Mouse (Mus musculus) CD4-positive helper T cell, adult 2 months (primary cell): ENCODE measurements around the gene Klhl7.
"Not testable (repeated sequence)": the region's sequence is repeated elsewhere in the genome, so short reads cannot be mapped to it uniquely, and the experiment has no call there.

Source experiments
- DNase-seq: peaks from one replicate; pipeline ENCODE4 v3.0.0-alpha.2; 2012; ENCODE audit warnings: low read depth, missing footprints, low spot score

Klhl7 gene

GRCm38 (mm10) chr5:24095393-24095792, 5.0 kb upstream of the Klhl7 start:
- DNase-seq: no peak

DNA sequence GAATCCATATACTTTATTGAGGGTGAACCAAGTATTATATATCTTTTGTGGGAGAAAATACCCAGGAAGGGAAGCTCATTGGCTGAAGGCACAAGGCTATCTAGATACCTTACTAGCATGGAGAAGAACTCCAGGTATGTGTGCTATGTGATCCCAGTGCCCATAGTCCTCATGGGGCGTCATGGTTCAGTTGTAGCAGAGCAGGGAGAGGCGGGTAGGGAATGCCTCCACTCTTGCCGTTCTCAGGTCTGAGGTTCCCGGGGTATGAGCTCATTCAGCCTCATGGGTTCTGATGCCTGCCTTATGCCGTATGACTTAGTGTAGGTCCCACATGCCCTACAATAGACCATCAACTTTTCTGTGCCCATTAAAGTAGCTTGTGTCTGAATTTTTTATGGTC, 4.5 kb upstream of the Klhl7 start:
- DNase-seq: no peak

DNA sequence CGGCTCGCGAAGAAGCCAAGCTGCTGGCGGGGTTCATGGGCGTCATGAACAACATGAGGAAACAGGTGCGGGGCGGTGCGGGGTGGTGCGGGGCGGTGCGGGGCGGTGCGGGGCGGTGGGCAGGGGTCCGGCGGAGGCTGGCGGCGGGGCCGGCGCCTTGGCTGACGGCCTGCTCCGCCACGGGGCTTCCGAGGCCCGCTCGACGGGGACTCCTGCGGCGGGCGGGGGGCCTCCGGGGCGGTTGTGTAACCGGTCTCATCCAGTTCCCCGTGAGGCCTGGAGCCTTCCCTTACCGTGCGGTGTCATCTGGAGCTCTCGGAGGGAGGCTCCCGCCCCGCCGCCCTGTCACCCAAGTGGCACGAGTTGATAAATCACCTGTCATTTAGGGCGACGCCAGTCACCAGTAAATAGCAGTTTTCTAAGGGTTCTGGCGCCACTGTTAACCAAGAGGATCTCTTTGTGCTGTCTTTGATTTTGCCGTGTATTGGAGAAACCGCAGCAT, 456 bp downstream of the Klhl7 start:
- DNase-seq: peak; percentile 64

GRCm38 (mm10) chr5:24101446-24102140, 1.2 kb downstream of the Klhl7 start:
- DNase-seq: peak; percentile 19

DNA sequence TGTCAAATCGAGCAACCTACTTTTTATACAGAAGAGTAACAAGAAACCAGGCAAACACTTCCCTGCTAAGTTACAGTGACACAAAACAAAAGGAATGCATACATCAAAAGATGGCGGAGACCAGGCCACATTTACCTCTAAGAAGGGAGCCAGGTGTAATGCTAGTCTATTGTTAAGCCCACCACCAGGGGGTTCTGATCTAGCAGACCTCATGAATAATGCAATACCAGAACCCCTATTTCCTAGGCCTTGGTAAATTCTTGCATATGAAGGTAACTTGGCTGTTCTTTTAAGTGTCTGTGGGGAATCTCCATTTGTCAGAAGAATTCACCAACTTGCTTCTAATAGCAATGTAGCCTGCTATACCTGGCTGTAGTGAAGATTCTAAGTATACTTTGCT, 2.8 kb downstream of the Klhl7 start:
- not testable (repeated sequence) for DNase-seq

GRCm38 (mm10) chr5:24103841-24104240, 3.4 kb downstream of the Klhl7 start:
- DNase-seq: no peak

GRCm38 (mm10) chr5:24107071-24107739, 6.8 kb downstream of the Klhl7 start:
- DNase-seq: no peak

GRCm38 (mm10) chr5:24107740-24108098, 7.3 kb downstream of the Klhl7 start:
- DNase-seq: no peak

DNA sequence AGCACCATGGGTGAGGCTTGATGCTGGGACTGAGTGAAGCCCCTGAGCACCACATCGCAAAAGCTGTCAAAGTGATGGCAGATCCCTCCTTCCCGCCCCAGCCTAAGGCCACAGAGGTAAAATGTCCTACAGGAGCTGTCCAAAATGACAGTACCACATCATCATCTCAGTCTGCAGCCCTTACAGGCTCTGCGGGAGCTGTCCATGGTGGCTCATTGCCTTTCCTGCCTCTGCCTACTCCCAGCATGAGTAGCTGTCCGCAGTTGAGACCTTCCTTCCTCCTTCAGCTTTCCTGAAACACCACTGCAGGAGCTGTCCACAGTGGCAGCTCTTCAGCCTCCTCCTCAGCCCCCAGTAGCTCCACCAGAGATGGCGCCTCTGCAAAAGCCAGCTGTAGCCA, 9.7 kb downstream of the Klhl7 start:
- no peak for DNase-seq

GRCm38 (mm10) chr5:24112116-24112903, 11.9 kb downstream of the Klhl7 start:
- DNase-seq: no peak

DNA sequence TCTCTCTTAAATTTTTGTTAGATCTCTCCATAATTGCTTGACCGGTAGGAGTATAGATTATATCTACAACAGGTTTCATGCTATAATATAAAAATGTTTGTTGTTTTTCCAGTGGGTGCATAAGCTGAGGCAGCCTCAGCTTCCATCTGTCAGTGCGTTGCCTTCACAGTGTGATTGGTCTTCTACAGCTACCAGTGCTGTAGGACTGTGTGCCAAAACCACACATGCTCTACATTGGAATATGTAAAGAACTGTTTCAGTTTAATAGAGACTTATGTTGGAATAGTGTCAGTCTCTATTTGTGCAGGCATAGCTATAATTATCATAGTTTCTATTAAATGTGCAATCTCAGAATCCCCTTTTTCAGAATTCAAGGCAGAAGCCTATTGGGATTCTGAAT, 21.8 kb downstream of the Klhl7 start:
- no peak for DNase-seq

DNA sequence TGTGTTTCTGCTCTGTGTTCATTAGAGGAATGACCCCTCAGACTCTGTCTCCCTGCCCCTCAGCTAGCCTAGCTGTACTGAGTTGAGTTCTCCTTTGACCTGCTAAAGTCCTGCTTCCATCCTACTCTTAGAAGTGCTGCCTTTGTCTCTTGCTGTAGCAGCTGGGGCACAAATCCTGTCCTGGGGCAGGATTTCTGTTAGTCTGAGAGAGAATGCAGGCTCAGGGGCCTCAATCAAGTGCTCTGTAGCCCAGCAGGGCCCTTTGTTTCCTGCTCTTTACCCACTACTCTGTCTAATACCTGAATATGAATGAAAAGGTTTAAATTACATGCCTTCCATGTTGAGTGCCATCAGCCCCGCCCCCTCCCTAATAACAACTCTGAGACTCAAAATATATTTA, 23.8 kb downstream of the Klhl7 start:
- DNase-seq: no peak

- DNase-seq: no peak
Observed at GRCm38 (mm10) chr5:24124579-24125276, 24.3 kb downstream of the Klhl7 start.

GRCm38 (mm10) chr5:24125910-24126636, 25.7 kb downstream of the Klhl7 start:
- no peak for DNase-seq

DNA sequence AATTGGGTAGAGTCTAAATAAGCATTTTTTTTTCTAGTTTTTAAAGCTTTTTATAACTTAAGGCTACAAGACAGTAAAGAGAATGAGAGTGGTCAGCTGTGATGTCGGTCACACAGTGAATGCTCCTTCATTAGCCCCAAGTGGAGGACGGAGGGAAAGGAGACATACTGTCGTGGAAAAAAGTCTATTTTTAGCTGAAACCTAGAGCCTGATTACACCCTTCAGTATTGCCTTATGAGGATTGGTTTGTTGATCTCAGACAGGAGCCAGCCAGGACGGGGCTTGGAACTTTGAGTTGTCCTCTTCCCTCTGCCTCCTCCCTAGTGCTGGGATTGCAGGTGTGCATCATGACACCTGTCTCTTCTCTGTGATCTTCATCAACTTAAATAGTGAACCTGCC, 26.6 kb downstream of the Klhl7 start:
- DNase-seq: no peak

DNA sequence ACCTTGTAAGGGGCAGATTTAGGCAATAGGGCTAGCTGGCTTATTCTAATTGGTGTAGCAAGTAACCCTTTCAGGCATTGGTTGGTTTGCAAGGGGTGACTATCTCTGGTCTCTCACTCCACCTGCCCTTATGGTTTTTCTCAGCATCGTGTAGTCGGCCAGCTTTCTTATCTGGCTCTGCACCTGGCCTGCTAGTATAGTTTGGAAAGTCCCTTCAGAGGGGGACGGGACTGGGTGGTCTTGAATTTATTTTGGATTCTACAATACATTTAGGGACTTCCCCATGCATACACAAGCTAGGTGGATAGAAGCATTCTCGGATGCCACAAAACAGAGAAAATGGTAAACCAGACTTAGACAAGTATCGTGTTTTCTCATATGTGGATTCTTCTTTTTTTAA, 46.6 kb downstream of the Klhl7 start:
- DNase-seq: no peak

DNA sequence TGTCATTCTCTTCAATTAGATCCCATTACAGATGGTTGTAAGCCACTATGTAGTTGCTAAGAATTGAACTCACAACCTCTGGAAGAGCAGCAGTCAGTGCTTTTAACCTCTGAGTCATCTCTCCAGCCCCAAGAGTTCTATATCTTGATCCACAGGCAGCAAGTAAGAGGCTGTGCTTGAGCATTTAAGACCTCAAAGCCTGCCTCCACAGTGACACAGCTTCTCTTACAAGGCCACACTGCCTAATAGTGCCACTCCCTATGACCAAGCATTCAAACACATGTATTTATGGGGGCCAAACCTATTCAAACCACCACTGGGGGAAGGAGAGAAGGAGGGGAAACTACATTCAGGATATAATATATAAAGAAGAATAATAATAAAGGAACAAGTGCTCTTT, 51.8 kb downstream of the Klhl7 start:
- no peak for DNase-seq

- DNase-seq: no peak
Observed at GRCm38 (mm10) chr5:24156774-24157173, 56.4 kb downstream of the Klhl7 start.

GRCm38 (mm10) chr5:24164789-24165445, 64.5 kb downstream of the Klhl7 start, which contains the start of gene Nupl2:
TSS of gene Nupl2 (plus strand) at chr5:24164963.
- peak; percentile 92 for DNase-seq

DNA sequence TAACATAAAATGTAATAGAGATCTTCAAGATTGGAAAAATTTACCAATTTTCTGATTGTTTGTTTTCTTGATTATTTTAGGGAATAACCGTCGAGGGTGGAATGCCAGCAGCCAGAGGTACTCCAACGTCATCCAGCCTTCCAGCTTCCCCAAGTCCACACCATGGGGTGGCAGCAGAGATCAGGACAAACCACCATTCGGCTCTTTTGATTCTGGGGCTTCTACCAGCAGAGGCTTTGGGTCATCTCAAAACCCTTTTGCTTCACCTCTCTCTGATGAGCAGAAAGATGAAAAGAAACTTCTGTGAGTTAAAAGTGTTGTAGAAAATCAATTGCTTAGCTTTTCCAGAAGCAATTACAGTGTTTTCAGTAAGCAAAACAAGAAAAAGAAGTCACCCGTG, 66.9 kb downstream of the Klhl7 start:
- no peak for DNase-seq

GRCm38 (mm10) chr5:24169881-24170280, 69.5 kb downstream of the Klhl7 start:
- DNase-seq: no peak
